ENCODE assay signal across 8 mouse cellular contexts in genomic region chr5:15934376-15935233, GRCm38 (mm10). TPM values are rescaled to one million over a fixed set of nuclear protein-coding genes. Genes with fewer than 3 reads are reported as not detected.
A peak's percentile ranks its signal among the peaks of the same experiment; 100 is the strongest.
DNase-seq lines count a peak whose midpoint lies in the region; ATAC-seq and TF ChIP-seq lines count a peak whose summit lies in the region.

Gene Cacna2d1, plus strand, starts transcription at chr5:15934691.

- H3K27ac ChIP-seq in lung, embryonic 14.5 days (ENCODE audit: low read depth): peak within 1 kb of the TSS; percentile 78

- H3K27me3 ChIP-seq in lung, embryonic 14.5 days (ENCODE audit: insufficient read depth, low read length): peaks cover 6% of the 10 kb centered on the region; the same call in 1 of the 2 replicates

- intact Hi-C loops in heart, postnatal 36 days (cut with DNase I): loop anchor here (2.0 to 5.0 kb wide), 2 partner anchors 38 to 120 kb away; no protein-coding TSS in a partner anchor

- no peaks in the 10 kb centered on the region for H3K9me3 ChIP-seq in lung, embryonic 14.5 days (ENCODE audit: low read depth, low read length)

- peak; percentile 93 for ATAC-seq in lung, embryonic 14.5 days (ENCODE audit: insufficient read depth)

- peak within 1 kb of the TSS; percentile 84 for H3K9ac ChIP-seq in lung, embryonic 14.5 days

- peak within 1 kb of the TSS; percentile 65 for H3K4me3 ChIP-seq in lung, embryonic 14.5 days (ENCODE audit: low read depth, low read length)

- TF ChIP-seq CTCF in lung, embryonic 14.5 days (IDR thresholded peaks at IDR 0.05; ENCODE audit: low read depth): no peak

- peak; percentile 54 for DNase-seq in R1 (ENCODE audit: low read depth, low spot score)
- DNase-seq in cerebellum, adult 9-10 months: peak; percentile 65
- peak in 1 of 2 experiments; percentile 37 for DNase-seq in frontal cortex, adult 2 months (ENCODE audit: extremely low spot score in 1 of 2, low spot score in 1 of 2)
- DNase-seq in heart, postnatal 36 days: peak; percentile 58 to 74
- DNase-seq in layer of hippocampus, postnatal 10 days (ENCODE audit: low spot score in 2 of 2): peak; percentile 52 to 72
- DNase-seq in lung, embryonic 14.5 days: peak; percentile 78
- peak; percentile 82 for DNase-seq in ovary, postnatal 36 days (ENCODE audit: low spot score)
- DNase-seq in natural killer cell, adult 2 months (ENCODE audit: low spot score in 2 of 2): no peak

- under 1% methylated on average over 83 of the region's 120 CpGs for WGBS in lung, embryonic 14.5 days

- H3K4me2 ChIP-seq in lung, embryonic 14.5 days: peak within 1 kb of the TSS; percentile 79

- H3K36me3 ChIP-seq in lung, embryonic 14.5 days (ENCODE audit: insufficient read depth): no peaks in the 10 kb centered on the region

- no peaks in the 10 kb centered on the region for H3K4me1 ChIP-seq in lung, embryonic 14.5 days (ENCODE audit: insufficient read depth)

RNA-seq across cellular contexts. Expression of gene Cacna2d1, which starts in this region (rescaled TPM):
- 87.5 and 94.9 TPM in 2 replicates for polyA plus RNA-seq in frontal cortex, adult 2 months (2012; rRNA removed)
- 100 to 1,000 TPM in 1 of 2 experiments, 10 to 100 TPM in 1; 95.3 to 107 TPM for total RNA-seq in heart, postnatal 36 days (2021)
- 100 to 1,000 TPM; 123 to 131 TPM for total RNA-seq in layer of hippocampus, postnatal 10 days (2021)
- polyA plus RNA-seq in lung, embryonic 14.5 days (2014; fragmentation: Nextera tagmentation; extraction: Ambion mirVana): 13.1 and 15.6 TPM in 2 replicates

Comparison
In these comparisons a context has a peak if more than half of its experiments do, and no peak if none do; other contexts are left out.
1. DNase-seq: peak in R1 (single experiment), cerebellum, adult 9-10 months (single experiment), heart, postnatal 36 days (2 of 2), layer of hippocampus, postnatal 10 days (2 of 2), lung, embryonic 14.5 days (single experiment) and ovary, postnatal 36 days (single experiment); none in natural killer cell, adult 2 months (0 of 2).